Mouse (Mus musculus) left cerebral cortex, adult 8-10 months (tissue): ENCODE data around the gene Ccr4. TPM values are rescaled to one million over a fixed set of nuclear protein-coding genes. Genes with fewer than 3 reads are reported as not detected.

Experiments used
- DNase-seq, 2 experiments: peaks; one replicate each; pipeline ENCODE4 v3.0.0; 2022; ENCODE audit warnings: low spot score in 2 of 2
- total RNA-seq, 4 experiments: library from RNA; stranded (reverse); gene quantifications; 2 replicates each; pipeline ENCODE4 v1.2.4; 2022

The Ccr4 gene
- not detected for total RNA-seq

- DNase-seq, result no peak
Measured at GRCm38 (mm10) chr9:114504816-114505215, at the start of gene Ccr4. Ccr4 (minus strand) TSS chr9:114504916.

GRCm38 (mm10) chr9:114553828-114554227 lies 49.1 kb upstream of the Ccr4 start:
- DNase-seq, result no peak

GRCm38 (mm10) chr9:114550033-114550432 lies 45.3 kb upstream of the Ccr4 start:
- DNase-seq, result no peak

- DNase-seq, result no peak
Measured at GRCm38 (mm10) chr9:114549117-114549516, 44.4 kb upstream of the Ccr4 start.

- DNase-seq, result no peak
Measured at GRCm38 (mm10) chr9:114548496-114548895, 43.8 kb upstream of the Ccr4 start.

GRCm38 (mm10) chr9:114547643-114548077 lies 42.9 kb upstream of the Ccr4 start:
- no peak for DNase-seq

- DNase-seq, result no peak
Measured at GRCm38 (mm10) chr9:114546765-114547164, 42.0 kb upstream of the Ccr4 start.

- no peak for DNase-seq
Measured at GRCm38 (mm10) chr9:114544754-114545393, 40.2 kb upstream of the Ccr4 start.

- DNase-seq, result no peak
Measured at GRCm38 (mm10) chr9:114543882-114544753, 39.4 kb upstream of the Ccr4 start.

- DNase-seq, result no peak
Measured at GRCm38 (mm10) chr9:114541279-114541741, 36.6 kb upstream of the Ccr4 start.

- DNase-seq, result no peak
Measured at GRCm38 (mm10) chr9:114538996-114539563, 34.4 kb upstream of the Ccr4 start.

- DNase-seq, result no peak
Measured at GRCm38 (mm10) chr9:114536628-114537027, 31.9 kb upstream of the Ccr4 start.

GRCm38 (mm10) chr9:114534747-114535517 lies 30.2 kb upstream of the Ccr4 start:
- no peak for DNase-seq

- no peak for DNase-seq
Measured at GRCm38 (mm10) chr9:114533848-114534247, 29.1 kb upstream of the Ccr4 start.

GRCm38 (mm10) chr9:114531276-114531675 lies 26.6 kb upstream of the Ccr4 start:
- no peak for DNase-seq

GRCm38 (mm10) chr9:114528680-114529048 lies 23.9 kb upstream of the Ccr4 start:
- no peak for DNase-seq

- DNase-seq, result no peak
Measured at GRCm38 (mm10) chr9:114527992-114528679, 23.4 kb upstream of the Ccr4 start.

- no peak for DNase-seq
Measured at GRCm38 (mm10) chr9:114527085-114527484, 22.4 kb upstream of the Ccr4 start.

GRCm38 (mm10) chr9:114526581-114526980 lies 21.9 kb upstream of the Ccr4 start:
- no peak for DNase-seq

GRCm38 (mm10) chr9:114525891-114526290 lies 21.2 kb upstream of the Ccr4 start:
- DNase-seq, result no peak

- no peak for DNase-seq
Measured at GRCm38 (mm10) chr9:114525073-114525633, 20.4 kb upstream of the Ccr4 start.
